Mouse (Mus musculus) T-helper 17 cell (primary cell): ENCODE data around the gene Hist1h1c.

Experiments used
- in situ Hi-C, 2 experiments: fragments of 300-600 bp; cut with MboI, MseI; formaldehyde crosslinking; loops; 1 replicate in 1 of 2; 2 replicates in 1 of 2; pipeline ENCODE4 v1.15.1; 2025; ENCODE audit warnings: high pct_unique_total_duplicates in 2 of 2

The Hist1h1c gene

DNA sequence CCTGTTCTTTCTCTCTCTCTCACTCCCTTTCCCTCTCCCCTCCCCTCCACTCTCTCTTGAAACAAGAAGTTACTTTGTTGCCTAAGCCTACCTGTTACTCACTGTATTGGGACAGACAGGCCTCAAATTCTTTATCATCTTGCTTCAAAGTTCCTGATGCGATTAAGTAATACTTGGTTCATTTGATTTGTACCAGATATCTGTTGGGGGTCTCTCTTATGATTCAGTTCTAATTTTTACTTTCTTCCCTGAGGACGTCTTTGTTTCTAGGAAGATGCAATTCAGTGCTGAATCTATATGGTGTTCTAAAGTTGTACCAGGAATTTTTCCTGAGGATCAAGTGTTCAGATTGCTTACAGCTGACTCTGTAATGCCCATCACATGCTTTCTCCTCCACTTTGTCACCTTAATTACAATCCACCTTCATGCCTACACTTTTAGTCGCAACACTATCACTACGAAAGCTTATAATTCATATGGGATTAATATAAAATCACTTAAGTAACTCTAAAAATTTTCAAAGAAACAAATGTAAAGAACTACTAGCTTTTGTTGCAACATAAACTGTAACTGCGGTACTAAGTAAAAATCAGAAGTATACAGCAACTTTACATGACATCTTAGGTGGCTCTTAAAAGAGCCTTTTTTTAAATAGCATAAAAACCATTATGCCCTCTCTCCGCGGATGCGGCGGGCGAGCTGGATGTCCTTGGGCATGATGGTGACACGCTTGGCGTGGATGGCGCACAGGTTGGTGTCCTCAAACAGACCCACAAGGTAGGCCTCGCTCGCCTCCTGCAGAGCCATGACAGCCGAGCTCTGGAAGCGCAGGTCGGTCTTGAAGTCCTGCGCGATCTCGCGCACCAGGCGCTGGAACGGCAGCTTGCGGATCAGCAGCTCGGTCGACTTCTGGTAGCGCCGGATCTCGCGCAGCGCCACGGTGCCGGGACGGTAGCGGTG lies 6.1 kb downstream of the Hist1h1c start:
- in situ Hi-C loops = loop anchor here (5.0 kb wide), 1 partner anchor 1707 kb away; the partner anchor contains the start of genes Hist1h2ah (in 2 of the 2) and Hist1h2bk (in 2 of the 2)

DNA sequence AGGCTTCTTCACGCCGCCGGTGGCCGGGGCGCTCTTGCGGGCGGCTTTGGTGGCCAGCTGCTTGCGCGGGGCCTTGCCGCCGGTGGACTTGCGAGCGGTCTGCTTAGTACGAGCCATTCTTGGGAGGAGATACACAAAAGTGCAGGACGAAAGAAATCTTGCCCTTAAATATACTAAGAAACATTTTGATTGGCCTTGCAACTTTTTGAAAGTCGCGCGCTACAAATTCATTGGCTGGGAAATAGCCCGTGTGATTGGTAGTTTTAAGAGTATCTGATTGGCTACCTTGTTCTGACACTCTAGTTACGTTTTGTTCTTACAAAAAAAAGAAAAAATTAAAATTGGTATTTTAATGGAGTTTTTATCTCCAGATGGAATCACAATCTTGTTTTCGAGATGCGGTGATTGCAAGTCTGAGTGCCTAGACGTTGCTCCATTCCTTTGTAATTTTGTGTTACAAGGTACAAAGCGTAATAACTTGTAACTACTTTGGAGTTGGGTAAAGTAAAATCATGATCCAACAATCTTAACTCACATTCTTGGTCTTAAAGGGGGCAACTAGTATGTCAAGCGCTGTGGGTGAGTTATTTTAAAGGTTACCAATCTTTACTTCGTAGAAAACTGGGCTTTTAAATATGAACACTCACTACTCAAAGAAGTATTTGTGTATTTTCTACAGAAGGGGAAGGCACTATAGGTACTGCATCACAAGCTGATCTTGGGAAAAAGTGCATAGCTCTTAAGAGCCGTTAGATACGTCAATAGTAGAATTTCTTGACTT lies 7.0 kb downstream of the Hist1h1c start, which contains the start of gene Hist1h3c:
Gene Hist1h3c (minus strand): TSS at position 222 of the 781 bp plus-strand sequence.
- in situ Hi-C loops = loop anchor here (5.0 kb wide), 1 partner anchor 1708 kb away; the partner anchor contains the start of genes Hist1h2ah (in 2 of the 2) and Hist1h2bk (in 2 of the 2)

DNA sequence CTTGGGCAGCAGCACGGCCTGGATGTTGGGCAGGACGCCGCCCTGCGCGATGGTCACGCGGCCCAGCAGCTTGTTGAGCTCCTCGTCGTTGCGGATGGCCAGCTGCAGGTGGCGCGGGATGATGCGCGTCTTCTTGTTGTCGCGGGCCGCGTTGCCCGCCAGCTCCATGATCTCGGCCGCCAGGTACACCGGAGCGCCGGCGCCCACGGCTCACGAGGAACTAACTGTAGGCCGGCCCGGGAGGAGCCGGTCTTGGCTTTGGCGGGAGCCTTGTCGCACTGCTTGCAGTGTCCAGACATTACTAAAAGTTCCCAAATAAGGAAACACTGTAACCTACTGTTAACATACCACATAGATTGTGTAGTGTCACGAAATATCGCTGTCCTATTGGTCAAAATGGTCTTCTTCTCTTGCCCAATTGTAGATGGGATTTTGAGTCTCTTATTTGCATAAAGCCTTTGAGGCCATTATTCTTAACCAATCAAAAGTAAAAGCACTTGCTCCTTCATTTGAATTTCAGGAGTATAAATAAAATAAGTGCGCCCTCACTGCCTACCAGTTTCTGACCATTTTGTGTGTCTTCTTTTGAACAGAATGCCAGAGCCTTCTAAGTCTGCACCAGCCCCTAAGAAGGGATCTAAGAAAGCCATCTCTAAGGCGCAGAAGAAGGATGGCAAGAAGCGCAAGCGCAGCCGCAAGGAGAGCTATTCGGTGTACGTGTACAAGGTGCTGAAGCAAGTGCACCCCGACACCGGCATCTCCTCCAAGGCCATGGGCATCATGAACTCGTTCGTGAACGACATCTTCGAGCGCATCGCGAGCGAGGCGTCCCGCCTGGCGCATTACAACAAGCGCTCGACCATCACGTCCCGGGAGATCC lies 7.8 kb downstream of the Hist1h1c start, which contains the start of gene Hist1h2bb:
Gene Hist1h2bb (plus strand): TSS at position 534 of the 880 bp plus-strand sequence.
- in situ Hi-C loops = loop anchor here (5.0 kb wide), 1 partner anchor 1709 kb away; the partner anchor contains the start of genes Hist1h2ah (in 2 of the 2) and Hist1h2bk (in 2 of the 2)

DNA sequence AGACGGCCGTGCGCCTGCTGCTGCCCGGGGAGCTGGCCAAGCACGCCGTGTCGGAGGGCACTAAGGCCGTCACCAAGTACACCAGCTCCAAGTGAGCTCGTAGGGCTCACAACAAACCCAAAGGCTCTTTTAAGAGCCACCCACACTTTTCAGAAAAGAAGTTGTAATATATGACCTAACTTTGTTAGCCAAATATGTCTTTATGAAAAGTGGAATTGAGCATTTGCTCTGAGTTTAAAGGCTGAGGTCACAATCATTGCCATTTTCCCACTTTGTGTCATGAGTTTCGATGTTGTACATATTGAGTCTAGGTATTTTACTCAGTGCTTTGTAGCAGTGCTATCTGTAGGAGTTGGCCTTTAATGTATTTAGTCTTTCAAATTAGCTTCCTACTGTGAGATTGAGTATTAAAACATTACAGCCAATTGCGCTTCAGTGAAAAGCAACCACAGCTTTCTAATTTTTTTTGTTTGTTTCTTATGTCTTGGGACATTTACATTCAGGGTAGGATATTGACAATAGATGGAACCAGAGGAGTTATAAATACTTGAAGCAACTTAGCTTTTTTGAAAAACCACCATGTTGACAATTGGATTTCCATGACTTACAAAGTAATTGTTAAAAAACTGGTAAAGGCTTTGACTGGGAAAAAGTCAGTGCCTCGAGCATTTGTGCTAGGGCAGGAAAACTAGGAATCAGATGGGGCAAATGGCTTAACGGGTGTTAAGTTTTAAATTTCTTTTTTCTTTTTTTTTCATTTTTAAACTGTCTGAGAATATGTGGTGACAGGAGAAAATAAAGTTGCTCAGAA lies 8.7 kb downstream of the Hist1h1c start:
- in situ Hi-C loops = loop anchor here (5.0 kb wide), 1 partner anchor 1710 kb away; the partner anchor contains the start of genes Hist1h2ah (in 2 of the 2) and Hist1h2bk (in 2 of the 2)

DNA sequence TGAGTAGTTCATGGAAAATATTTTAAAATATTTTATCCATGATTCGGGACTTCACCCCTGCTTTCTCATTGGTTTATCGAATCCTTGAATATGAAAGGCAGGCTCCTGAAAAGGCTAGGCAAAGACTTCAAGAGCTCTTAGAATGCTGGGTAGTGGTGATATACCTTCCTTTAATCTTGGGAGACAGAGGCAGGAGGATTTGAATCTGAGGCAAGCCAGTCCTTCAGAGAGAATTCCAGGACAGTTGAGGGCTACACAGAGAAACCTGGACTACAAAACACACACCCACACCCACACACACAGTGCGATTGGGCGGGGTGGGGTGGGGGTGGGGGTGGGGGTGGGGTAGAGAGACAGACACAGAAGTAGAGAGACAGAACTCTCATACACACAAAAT lies 9.3 kb downstream of the Hist1h1c start:
- in situ Hi-C loops = loop anchor here (5.0 kb wide), 1 partner anchor 1711 kb away; the partner anchor contains the start of genes Hist1h2ah (in 2 of the 2) and Hist1h2bk (in 2 of the 2)

DNA sequence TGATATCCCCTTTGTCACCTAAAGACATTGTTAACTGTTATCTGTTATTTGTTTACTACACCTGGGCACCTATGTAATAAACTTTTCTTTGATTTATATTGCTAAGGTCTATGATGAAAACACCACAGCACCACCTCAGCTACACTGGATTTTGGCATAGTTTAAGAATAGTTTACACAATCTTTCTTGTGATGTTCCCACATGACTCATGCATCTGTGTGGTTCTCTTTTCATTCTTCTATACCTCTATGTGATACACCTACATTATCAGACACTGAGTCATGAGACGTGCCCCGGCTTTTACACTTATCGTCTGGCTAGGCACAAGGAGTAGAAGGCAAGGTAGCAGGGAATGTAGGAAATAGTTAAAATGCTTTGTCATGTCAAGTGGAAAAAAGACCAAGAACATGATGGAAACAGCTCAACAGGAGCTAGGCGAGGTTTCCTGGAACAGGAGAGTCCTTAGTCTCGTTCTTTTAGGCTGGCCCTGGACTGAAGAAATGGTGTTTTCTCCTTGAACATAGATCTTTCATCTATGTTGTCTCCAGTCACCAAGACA lies 11.0 kb downstream of the Hist1h1c start:
- in situ Hi-C loops = loop anchor here (5.0 to 25.0 kb wide), 3 partner anchors 305 to 1962 kb away; partner anchors contain the start of genes Hist1h1b (in 2 of the 2), Hist1h2ah (in 2 of the 2), Hist1h2an (in 2 of the 2) and Hist1h2bk (in 2 of the 2)

DNA sequence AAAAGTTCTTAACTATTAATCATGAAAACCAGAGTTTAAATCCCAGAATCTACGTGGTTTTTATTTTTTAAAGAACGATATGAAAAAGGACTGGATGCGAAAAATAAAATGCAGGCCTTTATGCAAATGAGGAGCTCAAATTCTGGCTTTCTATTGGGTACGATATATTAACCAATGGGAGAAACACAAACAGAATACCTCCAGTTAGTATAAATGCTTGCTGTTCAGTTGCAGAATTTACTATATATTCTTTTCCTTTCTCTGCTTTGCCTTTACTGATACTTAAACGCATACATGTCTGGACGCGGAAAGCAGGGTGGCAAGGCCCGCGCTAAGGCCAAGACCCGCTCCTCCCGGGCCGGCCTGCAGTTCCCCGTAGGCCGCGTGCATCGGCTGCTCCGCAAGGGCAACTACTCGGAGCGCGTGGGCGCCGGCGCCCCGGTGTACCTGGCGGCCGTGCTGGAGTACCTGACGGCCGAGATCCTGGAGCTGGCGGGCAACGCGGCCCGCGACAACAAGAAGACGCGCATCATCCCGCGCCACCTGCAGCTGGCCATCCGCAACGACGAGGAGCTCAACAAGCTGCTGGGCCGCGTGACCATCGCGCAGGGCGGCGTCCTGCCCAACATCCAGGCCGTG lies 12.3 kb downstream of the Hist1h1c start, which contains the start of gene Hist1h2ab:
Gene Hist1h2ab (plus strand): TSS at position 288 of the 639 bp plus-strand sequence.
- in situ Hi-C loops = loop anchor here (10.0 to 25.0 kb wide), 2 partner anchors 306 to 1964 kb away; partner anchors contain the start of genes Hist1h1b (in 2 of the 2), Hist1h2an (in 2 of the 2), Hist1h2bp (in 2 of the 2) and Hist1h3i (in 2 of the 2)

DNA sequence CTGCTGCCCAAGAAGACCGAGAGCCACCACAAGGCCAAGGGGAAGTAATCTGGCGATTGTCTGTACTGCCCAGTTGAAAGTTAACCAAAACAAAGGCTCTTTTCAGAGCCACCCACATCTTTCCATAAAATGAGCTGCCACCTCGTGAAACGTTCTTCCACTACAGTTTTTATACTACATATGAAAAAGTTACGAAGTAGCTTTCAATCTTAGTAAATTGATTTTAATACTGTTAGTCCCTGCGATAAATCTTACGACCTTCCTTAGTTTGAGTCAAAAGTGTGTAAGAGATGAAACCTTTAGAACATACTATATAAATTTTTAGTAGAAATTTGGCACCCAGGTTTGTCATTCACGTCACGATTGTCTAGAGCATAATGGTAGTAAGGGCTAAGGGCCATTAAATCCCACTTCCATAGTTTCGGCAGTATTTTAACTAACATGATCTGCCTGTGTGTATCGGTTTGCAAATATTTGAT lies 12.9 kb downstream of the Hist1h1c start:
- in situ Hi-C loops = loop anchor here (10.0 to 25.0 kb wide), 2 partner anchors 307 to 1964 kb away; partner anchors contain the start of genes Hist1h1b (in 2 of the 2), Hist1h2an (in 2 of the 2), Hist1h2bp (in 2 of the 2) and Hist1h3i (in 2 of the 2)

DNA sequence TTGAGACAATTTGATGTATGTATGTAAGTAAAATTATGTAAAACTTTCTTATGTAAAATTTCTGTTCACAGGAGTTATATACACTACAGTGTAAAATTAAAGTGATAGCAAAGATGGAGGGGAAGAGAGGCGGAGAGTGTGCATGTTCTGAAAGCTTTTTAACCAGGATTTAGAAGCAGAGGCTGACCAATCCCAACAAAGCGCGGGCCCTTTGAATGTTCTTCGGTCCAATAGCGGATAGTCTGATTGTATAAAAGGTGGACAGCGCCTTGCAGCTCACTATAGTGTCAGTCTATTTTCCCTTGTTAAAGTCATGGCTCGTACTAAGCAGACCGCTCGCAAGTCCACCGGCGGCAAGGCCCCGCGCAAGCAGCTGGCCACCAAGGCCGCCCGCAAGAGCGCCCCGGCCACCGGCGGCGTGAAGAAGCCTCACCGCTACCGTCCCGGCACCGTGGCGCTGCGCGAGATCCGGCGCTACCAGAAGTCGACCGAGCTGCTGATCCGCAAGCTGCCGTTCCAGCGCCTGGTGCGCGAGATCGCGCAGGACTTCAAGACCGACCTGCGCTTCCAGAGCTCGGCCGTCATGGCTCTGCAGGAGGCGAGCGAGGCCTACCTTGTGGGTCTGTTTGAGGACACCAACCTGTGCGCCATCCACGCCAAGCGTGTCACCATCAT lies 13.6 kb downstream of the Hist1h1c start, which contains the start of gene Hist1h3b:
Gene Hist1h3b (plus strand): TSS at position 201 of the 675 bp plus-strand sequence.
- in situ Hi-C loops = loop anchor here (10.0 to 25.0 kb wide), 2 partner anchors 307 to 1965 kb away; partner anchors contain the start of genes Hist1h1b (in 2 of the 2), Hist1h2an (in 2 of the 2), Hist1h2bp (in 2 of the 2) and Hist1h3i (in 2 of the 2)

DNA sequence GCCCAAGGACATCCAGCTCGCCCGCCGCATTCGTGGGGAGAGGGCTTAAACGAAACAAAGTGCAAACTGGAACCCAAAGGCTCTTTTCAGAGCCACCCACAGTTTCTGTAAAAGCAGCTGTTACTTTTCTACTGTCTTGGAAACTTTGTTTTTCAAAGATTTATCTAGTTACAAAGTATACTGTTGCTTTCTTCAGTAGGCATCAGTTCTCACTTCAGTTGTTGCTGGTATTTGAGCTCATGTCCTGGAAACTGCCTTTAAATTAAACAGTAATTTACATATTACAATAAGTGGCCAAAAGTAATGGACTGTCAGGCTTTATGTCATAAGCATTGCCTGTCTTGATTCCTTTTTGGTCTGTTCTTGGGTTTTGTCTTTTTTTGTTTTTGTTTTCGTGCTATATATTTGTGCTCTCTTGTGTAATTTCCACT lies 14.1 kb downstream of the Hist1h1c start:
- in situ Hi-C loops = loop anchor here (10.0 to 25.0 kb wide), 2 partner anchors 308 to 1965 kb away; partner anchors contain the start of genes Hist1h1b (in 2 of the 2), Hist1h2an (in 2 of the 2), Hist1h2bp (in 2 of the 2) and Hist1h3i (in 2 of the 2)

DNA sequence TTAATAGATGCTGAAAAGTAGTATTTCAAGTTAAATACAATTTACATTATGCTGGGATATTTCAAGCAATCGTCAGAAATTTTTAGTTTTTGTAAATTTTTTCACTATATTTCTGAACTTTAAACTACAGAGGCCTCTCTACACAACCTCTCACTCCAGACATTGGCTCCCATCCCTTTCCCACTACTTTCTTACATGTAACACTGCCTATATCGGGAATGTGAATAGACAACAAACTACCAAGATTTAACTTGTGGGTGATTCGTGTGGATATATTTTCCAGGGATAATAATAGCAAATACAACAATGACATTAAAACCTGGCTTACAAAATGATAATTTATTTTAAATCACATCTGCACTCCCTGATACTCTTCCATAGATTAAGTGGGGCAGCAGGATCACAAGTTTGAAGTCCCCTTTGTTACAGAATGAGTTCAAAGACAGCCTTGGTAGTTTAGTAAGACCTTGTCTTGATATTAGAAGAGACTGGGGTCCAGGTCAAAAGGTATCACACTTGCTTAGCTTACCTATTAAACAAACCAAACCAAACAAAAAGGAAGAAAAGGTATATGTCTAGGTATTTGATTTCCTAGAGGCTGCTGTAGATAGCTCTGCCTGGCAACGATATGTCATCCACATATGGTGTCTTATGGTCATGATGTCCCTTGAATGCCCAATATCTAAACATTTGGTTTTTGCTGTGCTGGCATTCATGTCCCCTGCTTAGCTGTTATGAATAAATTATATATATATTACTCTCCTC lies 14.9 kb downstream of the Hist1h1c start:
- in situ Hi-C loops = loop anchor here (10.0 to 25.0 kb wide), 2 partner anchors 309 to 1966 kb away; partner anchors contain the start of genes Hist1h1b (in 2 of the 2), Hist1h2an (in 2 of the 2), Hist1h2bp (in 2 of the 2) and Hist1h3i (in 2 of the 2)

DNA sequence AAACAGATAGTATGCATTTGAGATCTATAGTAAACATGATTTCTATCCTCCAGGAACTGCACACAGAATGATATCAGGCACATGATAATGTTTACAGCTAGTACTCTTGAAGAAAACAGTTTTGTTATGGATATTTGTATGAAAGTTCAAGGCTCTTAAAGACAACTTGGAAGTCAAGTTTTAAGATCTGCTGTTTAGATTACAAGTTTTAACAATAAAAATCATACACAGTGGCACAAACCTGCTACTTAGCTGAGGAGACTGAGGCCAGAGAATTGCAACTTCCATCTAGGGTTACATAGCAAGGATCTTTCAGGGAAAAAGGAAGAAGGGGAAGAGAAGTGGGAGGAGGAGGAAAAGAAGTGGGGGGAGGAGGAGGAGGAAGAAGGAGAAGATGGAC lies 16.4 kb downstream of the Hist1h1c start:
- in situ Hi-C loops = loop anchor here (5.0 to 25.0 kb wide), 3 partner anchors 310 to 1968 kb away; partner anchors contain the start of genes Hist1h1b (in 2 of the 2), Hist1h2an (in 2 of the 2), Hist1h2bp (in 2 of the 2) and Hist1h3i (in 2 of the 2)

DNA sequence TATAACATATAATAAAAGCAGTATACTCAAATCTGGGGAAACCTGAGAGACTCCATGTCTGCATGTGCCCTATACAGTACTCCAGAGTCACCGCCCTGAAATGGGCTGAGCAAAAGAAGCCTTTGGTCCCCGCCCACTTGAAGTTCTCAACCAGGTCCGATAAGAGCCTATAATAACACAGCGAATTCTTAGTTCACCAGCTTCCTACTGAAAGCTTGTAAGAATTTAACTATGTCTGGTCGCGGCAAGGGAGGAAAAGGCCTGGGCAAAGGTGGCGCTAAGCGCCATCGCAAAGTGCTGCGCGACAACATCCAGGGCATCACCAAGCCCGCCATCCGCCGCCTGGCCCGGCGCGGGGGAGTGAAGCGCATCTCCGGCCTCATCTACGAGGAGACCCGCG lies 18.2 kb downstream of the Hist1h1c start, which contains the start of gene Hist1h4b:
Gene Hist1h4b (plus strand): TSS at position 224 of the 400 bp plus-strand sequence.
- in situ Hi-C loops = loop anchor here (5.0 to 25.0 kb wide), 3 partner anchors 312 to 1969 kb away; partner anchors contain the start of genes Hist1h1b (in 2 of the 2), Hist1h2an (in 2 of the 2), Hist1h2bp (in 2 of the 2) and Hist1h3i (in 2 of the 2)

DNA sequence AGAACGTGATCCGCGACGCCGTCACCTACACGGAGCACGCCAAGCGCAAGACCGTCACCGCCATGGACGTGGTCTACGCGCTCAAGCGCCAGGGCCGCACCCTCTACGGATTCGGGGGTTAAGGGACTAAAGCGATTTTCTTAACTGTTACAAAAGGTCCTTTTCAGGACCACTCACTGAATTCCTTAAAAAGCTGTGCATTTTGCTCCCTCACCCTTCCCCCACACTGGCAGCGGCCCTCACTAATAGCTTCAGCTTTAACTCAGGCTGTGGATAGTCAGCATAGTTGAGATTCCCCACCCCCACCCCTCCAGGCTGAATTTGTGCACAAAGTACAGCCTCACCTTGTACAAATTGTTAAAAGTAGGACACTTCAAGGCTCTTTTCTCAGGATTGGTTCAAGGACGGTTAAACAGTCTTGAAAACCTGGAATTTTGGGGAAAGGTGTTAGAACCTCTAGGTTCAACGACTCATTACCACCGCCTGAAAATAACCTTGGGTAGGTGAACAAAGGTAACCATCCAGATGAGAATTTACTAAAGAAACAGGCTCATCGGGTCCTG lies 18.7 kb downstream of the Hist1h1c start:
- in situ Hi-C loops = loop anchor here (5.0 to 25.0 kb wide), 3 partner anchors 312 to 1970 kb away; partner anchors contain the start of genes Hist1h1b (in 2 of the 2), Hist1h2an (in 2 of the 2), Hist1h2bp (in 2 of the 2) and Hist1h3i (in 2 of the 2)
